Mouse (Mus musculus) bone marrow macrophage, adult 2 months (primary cell): ENCODE results near the gene Cyp19a1.

ENCODE experiments used
- CTCF ChIP-seq: IDR thresholded peaks from 2 replicates; pipeline ENCODE4 v1.5.1; 2012; ENCODE audit warnings: low read depth, mild to moderate bottlenecking, low read length, moderate library complexity
- POLR2A ChIP-seq: IDR thresholded peaks from 2 replicates; pipeline ENCODE4 v1.6.1; 2012; ENCODE audit warnings: mild to moderate bottlenecking, low read depth, low read length, borderline replicate concordance

DNA sequence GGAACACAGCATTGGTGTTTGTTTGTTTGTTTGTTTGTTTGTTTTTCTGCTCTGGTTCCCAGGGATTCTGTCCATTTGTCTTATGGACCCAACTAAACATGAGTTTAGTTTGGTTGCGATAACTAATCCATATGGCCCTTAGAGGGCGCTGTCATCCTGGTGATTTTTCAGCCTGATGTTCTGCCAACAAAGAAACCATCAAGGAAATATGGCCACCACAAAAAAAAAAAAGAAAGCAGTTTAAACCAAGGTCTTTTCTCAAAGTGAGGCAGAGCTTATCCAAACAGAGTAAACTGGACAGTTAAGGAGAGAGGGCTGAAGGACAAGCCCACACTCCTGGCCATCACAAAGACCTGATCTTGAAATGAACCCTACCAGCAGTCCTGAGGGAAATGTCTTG, 86.6 kb downstream of the Cyp19a1 start:
- TF ChIP-seq CTCF (no peak), POLR2A (no peak)
